Mouse (Mus musculus) intestine, embryonic 14.5 days (tissue): ENCODE data around the gene Rev3l. TPM values are rescaled to one million over a fixed set of nuclear protein-coding genes. Genes with fewer than 3 reads are reported as not detected.

ENCODE experiments used
- ATAC-seq: fragments of 200-750 bp; cut with Nextera tagmentation; replicated peaks from 2 replicates; pipeline ENCODE4 v1.8.0; 2017; ENCODE audit warnings: low read depth, moderate number of reproducible peaks, moderate TSS enrichment, moderate library complexity; ENCODE audit not compliant: low FRiP score, low TSS enrichment
- DNase-seq: peaks from one replicate; pipeline ENCODE4 v3.0.0-alpha.2; 2018; ENCODE audit warnings: low spot score
- H3K27ac ChIP-seq: fragments of 300-500 bp; sonication (generic); 2 replicates; pipeline ENCODE4 v1.5.1; 2014; ENCODE audit warnings: low read depth, mild to moderate bottlenecking, control low read depth
- H3K27me3 ChIP-seq: fragments of 300-500 bp; sonication (generic); replicated peaks from 2 replicates; pipeline ENCODE4 v1.6.1; 2014; ENCODE audit warnings: low read length, control low read depth; ENCODE audit not compliant: control insufficient read depth, insufficient read depth
- H3K36me3 ChIP-seq: fragments of 300-500 bp; sonication (generic); 2 replicates; pipeline ENCODE4 v1.6.1; 2014; ENCODE audit warnings: low read length, control low read depth; ENCODE audit not compliant: control insufficient read depth, insufficient read depth
- H3K4me1 ChIP-seq: fragments of 300-500 bp; sonication (generic); replicated peaks from 2 replicates; pipeline ENCODE4 v1.6.1; 2014; ENCODE audit warnings: low read length, control low read depth, mixed read lengths; ENCODE audit not compliant: control insufficient read depth, insufficient read depth
- H3K4me2 ChIP-seq: fragments of 300-500 bp; sonication (generic); 2 replicates; pipeline ENCODE4 v1.6.1; 2014; ENCODE audit warnings: low read length
- H3K4me3 ChIP-seq: fragments of 300-500 bp; sonication (generic); 2 replicates; pipeline ENCODE4 v1.5.1; 2014; ENCODE audit warnings: low read depth, low read length, control low read depth, mixed read lengths
- H3K9ac ChIP-seq: fragments of 300-500 bp; sonication (generic); 2 replicates; pipeline ENCODE4 v1.6.1; 2014; ENCODE audit warnings: mild to moderate bottlenecking, low read length
- H3K9me3 ChIP-seq: fragments of 300-500 bp; sonication (generic); 2 replicates; pipeline ENCODE4 v1.6.1; 2016; ENCODE audit warnings: low read length, control low read depth; ENCODE audit not compliant: control insufficient read depth
- WGBS: fragments of 180-500 bp; shearing (Covaris S2); extraction: QIAGEN DNeasy Blood & Tissue Kit; methylation state at CpG from one replicate; pipeline ENCODE4 v1.1.7; 2014; 5-methylcytosine and 5-hydroxymethylcytosine counted together
- polyA plus RNA-seq: library from polyadenylated mRNA; unstranded; fragments of >200 nt; fragmentation: Nextera tagmentation; extraction: Ambion mirVana; gene quantifications from 2 replicates; pipeline ENCODE4 v1.2.1, GENCODE M21; 2014

Gene Rev3l
- polyA plus RNA-seq, 1 experiment from 2014 or later = 23.0 TPM

GRCm38 (mm10) chr10:39716936-39717335, 15.0 kb upstream of the Rev3l start:
- Histone ChIP-seq H3K4me1 (0 out of 2 replicates have a peak, but pooled peaks cover 3% of the 10 kb centered on the region), H3K4me2 (no peak overlapping the region), H3K27ac (no peak overlapping the region), H3K9me3 (no peaks in the 10 kb centered on the region), H3K27me3 (no peaks in the 10 kb centered on the region), H3K9ac (no peak overlapping the region), H3K36me3 (no peaks in the 10 kb centered on the region), H3K4me3 (no peak overlapping the region)
- ATAC-seq (no peak), DNase-seq (no peak)
- WGBS = 87% methylated on average over 5 of the region's 5 CpGs

GRCm38 (mm10) chr10:39730976-39731735, 762 bp upstream of the Rev3l start:
- DNase-seq = peak; percentile 89
- WGBS = under 1% methylated on average over 44 of the region's 66 CpGs

GRCm38 (mm10) chr10:39732266-39733100, 565 bp downstream of the Rev3l start:
- no peaks in the 10 kb centered on the region for H3K36me3 ChIP-seq
- peak overlapping the region; percentile 90 for H3K4me3 ChIP-seq
- ATAC-seq = peak; percentile 59
- DNase-seq = peak; percentile 89
- peaks cover 13% of the 10 kb centered on the region; the same call in 1 of the 2 replicates for H3K4me1 ChIP-seq
- no peaks in the 10 kb centered on the region for H3K9me3 ChIP-seq
- H3K9ac ChIP-seq = peak overlapping the region; percentile 94
- no peaks in the 10 kb centered on the region for H3K27me3 ChIP-seq
- peak overlapping the region; percentile 99 for H3K27ac ChIP-seq
- WGBS = under 1% methylated on average over 90 of the region's 105 CpGs
- H3K4me2 ChIP-seq = peak overlapping the region; percentile 68

More at GRCm38 (mm10) chr10:39730976-39731735, 762 bp upstream of the Rev3l start:
- Histone ChIP-seq H3K27ac (peak overlapping the region; percentile 99), H3K9me3 (no peaks in the 10 kb centered on the region), H3K36me3 (no peaks in the 10 kb centered on the region), H3K4me3 (peak overlapping the region; percentile 90), H3K4me1 (peaks cover 13% of the 10 kb centered on the region; the same call in 1 of the 2 replicates), H3K4me2 (peak overlapping the region; percentile 66), H3K9ac (peak overlapping the region; percentile 94), H3K27me3 (no peaks in the 10 kb centered on the region)
- peak; percentile 93 for ATAC-seq

- no peak for ATAC-seq
- Histone ChIP-seq H3K4me1 (peaks cover 13% of the 10 kb centered on the region; the same call in 1 of the 2 replicates), H3K36me3 (no peaks in the 10 kb centered on the region), H3K27ac (peak overlapping the region; percentile 99), H3K4me2 (peak overlapping the region; percentile 68), H3K27me3 (no peaks in the 10 kb centered on the region), H3K4me3 (peak overlapping the region; percentile 90), H3K9me3 (no peaks in the 10 kb centered on the region), H3K9ac (peak overlapping the region; percentile 94)
- DNase-seq = no peak
- WGBS = 0% methylated on average over 9 of the region's 9 CpGs
These were observed 1.1 kb downstream of the Rev3l start for GRCm38 (mm10) chr10:39733101-39733399.

- H3K4me1 ChIP-seq = peaks cover 13% of the 10 kb centered on the region; the same call in 1 of the 2 replicates
- H3K4me2 ChIP-seq = peak overlapping the region; percentile 68
- peak overlapping the region; percentile 94 for H3K9ac ChIP-seq
- no peak for ATAC-seq
- peak overlapping the region; percentile 90 for H3K4me3 ChIP-seq
- H3K36me3 ChIP-seq = no peaks in the 10 kb centered on the region
- WGBS = 15% methylated on average over 10 of the region's 10 CpGs
- peak overlapping the region; percentile 99 for H3K27ac ChIP-seq
- no peaks in the 10 kb centered on the region for H3K9me3 ChIP-seq
- no peak for DNase-seq
- no peaks in the 10 kb centered on the region for H3K27me3 ChIP-seq
These were observed 1.6 kb downstream of the Rev3l start for GRCm38 (mm10) chr10:39733421-39733930.

DNA sequence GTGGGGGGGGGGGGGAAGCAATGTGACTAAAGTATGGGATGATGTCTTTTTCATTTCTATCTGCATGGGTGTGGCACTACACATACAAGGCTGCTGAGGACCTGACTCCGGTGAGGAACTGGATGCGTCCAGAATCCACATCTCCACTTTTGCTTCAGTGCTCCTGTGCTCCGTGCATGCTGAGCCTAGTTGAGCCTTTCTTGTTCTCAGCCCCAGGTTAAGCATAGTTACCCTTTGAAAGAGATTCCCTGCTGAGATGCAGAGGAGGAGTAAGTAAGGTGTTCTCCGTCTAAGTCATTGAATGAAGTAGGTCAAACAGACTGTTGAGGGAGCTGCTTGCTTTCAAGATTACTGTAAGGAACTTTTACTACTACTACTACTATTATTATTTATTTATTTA, 4.3 kb downstream of the Rev3l start:
- Histone ChIP-seq H3K4me2 (no peak overlapping the region), H3K36me3 (no peaks in the 10 kb centered on the region), H3K27ac (no peak overlapping the region), H3K4me3 (no peak overlapping the region), H3K9ac (no peak overlapping the region), H3K4me1 (peaks cover 8% of the 10 kb centered on the region; the same call in 1 of the 2 replicates), H3K9me3 (no peaks in the 10 kb centered on the region), H3K27me3 (no peaks in the 10 kb centered on the region)
- no peak for DNase-seq
- 85% methylated on average over 4 of the region's 4 CpGs for WGBS
- ATAC-seq = no peak

- no peak overlapping the region for H3K27ac ChIP-seq
- DNase-seq = no peak
- WGBS = 78% methylated on average over 4 of the region's 4 CpGs
- no peaks in the 10 kb centered on the region for H3K4me1 ChIP-seq
- no peaks in the 10 kb centered on the region for H3K9me3 ChIP-seq
- H3K4me3 ChIP-seq = no peak overlapping the region
- no peak overlapping the region for H3K4me2 ChIP-seq
- no peak for ATAC-seq
- H3K27me3 ChIP-seq = no peaks in the 10 kb centered on the region
- H3K9ac ChIP-seq = no peak overlapping the region
- H3K36me3 ChIP-seq = no peaks in the 10 kb centered on the region
These were observed 10.1 kb downstream of the Rev3l start for GRCm38 (mm10) chr10:39742057-39742456.

DNA sequence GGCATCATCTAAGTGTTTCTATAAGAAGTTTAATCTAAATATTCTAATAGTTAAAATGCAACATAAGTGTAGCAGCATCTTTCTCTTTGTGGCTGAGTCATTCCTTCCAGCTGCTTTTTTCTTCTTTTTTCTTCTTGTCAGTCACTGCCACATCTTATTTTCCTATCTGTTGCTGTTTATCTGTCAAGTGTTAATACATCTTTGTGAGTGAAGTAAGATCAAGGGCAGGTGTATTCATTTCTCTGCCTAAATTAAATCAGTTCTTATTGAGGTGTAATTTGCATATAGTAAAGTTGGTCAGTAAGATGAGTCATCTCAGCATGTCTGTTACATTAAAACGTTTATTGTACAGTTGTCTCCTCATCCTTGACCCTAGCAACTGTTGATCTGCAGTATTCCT, 32.8 kb downstream of the Rev3l start:
- ATAC-seq (no peak), DNase-seq (no peak)
- H3K36me3 ChIP-seq = no peaks in the 10 kb centered on the region
- H3K4me1 ChIP-seq = no peaks in the 10 kb centered on the region
- H3K27me3 ChIP-seq = no peaks in the 10 kb centered on the region
- H3K4me3 ChIP-seq = no peak overlapping the region
- no peak overlapping the region for H3K27ac ChIP-seq
- 89% methylated on average over 1 of the region's 1 CpGs for WGBS
- H3K9me3 ChIP-seq = 0 out of 2 replicates have a peak, but pooled peaks cover 5% of the 10 kb centered on the region
- H3K9ac ChIP-seq = no peak overlapping the region
- H3K4me2 ChIP-seq = no peak overlapping the region
